Mouse (Mus musculus) liver, postnatal 0 days (tissue): Measurements from ENCODE around the gene Spaca5. TPM values are rescaled to one million over a fixed set of nuclear protein-coding genes. Genes with fewer than 3 reads are reported as not detected.

Source experiments
- ATAC-seq: fragments of 200-750 bp; cut with Nextera tagmentation; 2 replicates; pipeline ENCODE4 v1.8.0; 2017; ENCODE audit warnings: mild to moderate bottlenecking, moderate library complexity
- DNase-seq: peaks from one replicate; pipeline ENCODE4 v3.0.0-alpha.2; 2016
- H3K27ac ChIP-seq: fragments of 300-500 bp; sonication (generic); 2 replicates; pipeline ENCODE4 v1.5.1; 2014; ENCODE audit warnings: antibody characterized with exemption, moderate library complexity, mild to moderate bottlenecking, low read depth
- H3K27me3 ChIP-seq: fragments of 300-500 bp; sonication (generic); 2 replicates; pipeline ENCODE4 v1.6.1; 2014; ENCODE audit warnings: low read length, control low read depth, mixed read lengths; ENCODE audit not compliant: insufficient read depth
- H3K36me3 ChIP-seq: fragments of 300-500 bp; sonication (generic); replicated peaks from 2 replicates; pipeline ENCODE4 v1.6.1; 2014; ENCODE audit warnings: mild to moderate bottlenecking, control low read depth, low read length, moderate library complexity, mixed read lengths; ENCODE audit not compliant: insufficient read depth
- H3K4me1 ChIP-seq: fragments of 300-500 bp; sonication (generic); 2 replicates; pipeline ENCODE4 v1.6.1; 2014; ENCODE audit warnings: antibody characterized with exemption, mild to moderate bottlenecking, control low read depth; ENCODE audit not compliant: insufficient read depth
- H3K4me2 ChIP-seq: fragments of 300-500 bp; sonication (generic); 2 replicates; pipeline ENCODE4 v1.6.1; 2014; ENCODE audit warnings: low read depth, mild to moderate bottlenecking, low read length, moderate library complexity, mixed read lengths
- H3K4me3 ChIP-seq: fragments of 300-500 bp; sonication (generic); 2 replicates; pipeline ENCODE4 v1.5.1; 2014; ENCODE audit warnings: low read depth, low read length
- H3K9ac ChIP-seq: fragments of 300-500 bp; sonication (generic); replicated peaks from 2 replicates; pipeline ENCODE4 v1.6.1; 2014; ENCODE audit warnings: mild to moderate bottlenecking, moderate library complexity
- H3K9me3 ChIP-seq: fragments of 300-500 bp; sonication (generic); 2 replicates; pipeline ENCODE4 v1.6.1; 2016; ENCODE audit warnings: mild to moderate bottlenecking, control low read depth, low read length, mixed read lengths
- CTCF ChIP-seq: sonication (generic); IDR thresholded peaks from 2 replicates; pipeline ENCODE4 v1.5.1; 2016; ENCODE audit warnings: antibody characterized with exemption, low read depth
- EP300 ChIP-seq: IDR thresholded peaks from 2 replicates; pipeline ENCODE4 v1.6.1; 2016; ENCODE audit warnings: antibody characterized with exemption, low read depth, mild to moderate bottlenecking
- WGBS: fragments of 180-500 bp; shearing (Covaris S2); extraction: QIAGEN DNeasy Blood & Tissue Kit; methylation state at CpG from one replicate; pipeline ENCODE4 v1.1.7; 2014; ENCODE audit not compliant: insufficient replicate concordance; 5-methylcytosine and 5-hydroxymethylcytosine counted together
- polyA plus RNA-seq: library from polyadenylated mRNA; unstranded; fragments of >200 nt; fragmentation: Nextera tagmentation; extraction: Ambion mirVana; gene quantifications from 2 replicates; pipeline ENCODE4 v1.2.1, GENCODE M21; 2015

The Spaca5 gene
- not detected in 2 replicates for polyA plus RNA-seq

DNA sequence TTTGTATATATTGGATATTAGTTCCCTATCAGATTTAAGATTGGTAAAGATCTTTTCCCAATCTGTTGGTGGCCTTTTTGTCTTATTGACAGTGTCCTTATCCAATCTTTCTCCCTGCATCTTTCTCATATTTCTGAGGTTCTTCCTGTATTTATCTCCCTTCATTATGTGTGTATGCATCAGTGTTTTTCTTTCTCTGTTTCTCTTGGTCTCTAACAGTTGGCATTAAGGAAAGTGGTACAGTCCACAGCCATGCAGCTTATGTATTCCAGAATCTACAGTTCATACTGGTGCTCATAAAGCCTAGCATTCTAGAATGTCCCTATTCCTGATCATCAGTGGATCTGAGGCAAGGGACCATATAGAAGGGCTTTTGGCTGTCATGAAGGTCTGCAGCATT, at the start of gene Spaca5:
Spaca5 (plus strand) TSS at position 301 of the 400 bp plus-strand sequence.
- H3K27ac ChIP-seq = no peak within 1 kb of the TSS
- H3K27me3 ChIP-seq = no peaks in the 10 kb centered on the region
- no peaks in the 10 kb centered on the region for H3K4me1 ChIP-seq
- no peaks in the 10 kb centered on the region for H3K36me3 ChIP-seq
- TF ChIP-seq EP300 (no peak), CTCF (no peak)
- no peak within 1 kb of the TSS for H3K9ac ChIP-seq
- DNase-seq (no peak), ATAC-seq (no peak)
- H3K4me3 ChIP-seq = no peak within 1 kb of the TSS
- no peaks in the 10 kb centered on the region for H3K9me3 ChIP-seq
- H3K4me2 ChIP-seq = no peak within 1 kb of the TSS

DNA sequence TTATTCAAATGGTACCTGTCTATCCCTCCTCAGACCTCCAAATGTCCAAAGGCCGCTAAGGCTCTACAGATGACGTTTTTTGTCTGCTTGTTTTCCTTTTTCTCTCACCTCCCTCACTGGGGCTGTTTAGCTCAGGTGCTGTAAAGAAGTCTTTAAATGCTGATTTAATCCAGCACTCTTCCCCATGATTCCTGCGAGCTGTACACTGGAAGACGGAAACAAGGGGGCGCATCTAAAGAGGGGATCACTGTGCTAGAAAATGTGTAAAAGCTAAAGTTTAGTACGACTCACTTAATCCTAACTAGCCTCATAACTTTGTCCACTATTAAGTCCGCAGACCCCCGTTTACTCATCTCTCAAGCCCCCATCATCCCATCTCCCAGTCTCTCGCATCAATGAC, 6.7 kb upstream of the Spaca5 start:
- H3K27ac ChIP-seq = no peak overlapping the region
- DNase-seq (no peak), ATAC-seq (peak; percentile 57)
- WGBS = 29% methylated on average over 9 of the region's 9 CpGs
- peak overlapping the region; percentile 48 for H3K9ac ChIP-seq
- no peaks in the 10 kb centered on the region for H3K9me3 ChIP-seq
- no peaks in the 10 kb centered on the region for H3K36me3 ChIP-seq
- no peak for TF ChIP-seq EP300
- TF ChIP-seq CTCF = no peak
- peak overlapping the region; percentile 60 for H3K4me3 ChIP-seq
- peak overlapping the region; percentile 61 for H3K4me2 ChIP-seq
- no peaks in the 10 kb centered on the region for H3K4me1 ChIP-seq
- no peaks in the 10 kb centered on the region for H3K27me3 ChIP-seq

DNA sequence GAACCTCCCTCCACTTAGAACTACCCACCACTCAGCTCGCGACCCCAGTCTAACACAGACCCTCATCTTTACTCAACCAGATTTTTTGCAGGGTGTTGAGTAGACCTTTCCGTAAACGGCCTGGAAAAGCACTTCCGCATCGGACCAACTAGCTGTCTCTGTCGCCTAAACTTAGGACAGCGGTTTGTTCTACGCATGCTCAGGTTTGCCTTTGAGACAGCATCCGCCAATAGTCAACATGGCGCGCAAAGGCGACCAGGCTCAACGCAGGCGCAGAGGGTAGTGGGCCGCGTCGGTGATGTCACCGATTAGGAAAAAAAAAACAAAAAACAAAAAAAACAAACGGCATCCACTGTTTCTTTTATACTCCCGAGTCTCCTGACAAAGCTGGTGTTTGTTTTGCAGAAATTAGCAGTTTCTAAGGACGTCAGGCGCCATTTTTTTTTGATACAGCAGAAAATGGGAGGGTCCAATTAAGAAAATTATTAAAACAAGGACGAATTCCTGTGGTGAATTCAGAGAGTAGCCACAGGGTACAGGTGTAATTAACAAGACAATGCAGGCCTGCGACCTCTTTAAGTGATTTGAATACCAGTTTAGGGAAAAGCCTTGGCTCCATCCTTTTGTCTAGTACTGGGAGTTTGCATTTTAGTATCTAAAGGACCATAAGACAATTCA, 6.2 kb upstream of the Spaca5 start, which contains the start of gene Zfp182:
Zfp182 (minus strand) TSS at position 451 of the 678 bp plus-strand sequence.
- Histone ChIP-seq H3K27ac (no peak within 1 kb of the TSS), H3K4me2 (peak within 1 kb of the TSS; percentile 61), H3K36me3 (no peaks in the 10 kb centered on the region), H3K4me3 (peak within 1 kb of the TSS; percentile 60), H3K27me3 (no peaks in the 10 kb centered on the region), H3K4me1 (no peaks in the 10 kb centered on the region), H3K9me3 (no peaks in the 10 kb centered on the region), H3K9ac (peak within 1 kb of the TSS; percentile 48)
- whole genome bisulfite sequencing = 24% methylated on average over 25 of the region's 25 CpGs
- TF ChIP-seq CTCF = no peak
- no peak for TF ChIP-seq EP300
- DNase-seq (peak; percentile 75), ATAC-seq (peak; percentile 96)

DNA sequence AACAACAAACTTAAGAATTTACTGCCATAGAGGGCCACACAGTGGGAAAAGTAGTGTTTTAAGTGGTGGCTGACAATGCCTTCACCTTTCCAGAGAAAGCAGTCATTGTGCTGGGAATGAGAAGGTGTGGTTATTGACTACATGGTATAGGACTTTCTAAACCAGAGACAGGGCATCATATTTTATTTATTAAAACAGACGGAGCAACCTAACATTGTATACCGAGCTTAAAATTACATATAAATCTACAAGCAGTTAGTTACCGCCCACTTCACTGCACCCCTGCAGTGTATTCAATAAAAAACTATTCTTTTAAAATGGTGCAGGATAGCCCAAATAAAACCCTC, 5.7 kb upstream of the Spaca5 start:
- no peak for DNase-seq
- 70% methylated on average over 3 of the region's 3 CpGs for WGBS
- H3K4me2 ChIP-seq = peak overlapping the region; percentile 61

DNA sequence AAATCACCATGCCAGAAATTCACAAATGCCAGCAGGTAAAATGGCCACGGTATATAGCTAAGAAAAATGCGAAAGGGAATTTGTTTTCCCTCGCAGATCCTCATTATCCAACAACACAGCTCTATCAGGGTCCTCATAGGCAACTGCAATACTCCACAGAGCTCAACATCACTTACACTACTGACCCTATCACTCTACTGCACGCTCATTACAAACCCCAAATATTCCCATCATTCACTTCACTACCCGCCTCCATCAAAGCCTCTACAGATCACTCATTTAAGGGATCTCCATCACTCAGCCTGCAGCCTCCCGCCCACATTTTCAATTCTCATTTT, 20.4 kb downstream of the Spaca5 start:
- no peak for DNase-seq
- Histone ChIP-seq H3K4me1 (no peaks in the 10 kb centered on the region), H3K36me3 (no peaks in the 10 kb centered on the region), H3K9me3 (no peaks in the 10 kb centered on the region), H3K4me2 (peak overlapping the region; percentile 60), H3K9ac (no peak overlapping the region), H3K27ac (no peak overlapping the region), H3K4me3 (peak overlapping the region; percentile 43), H3K27me3 (no peaks in the 10 kb centered on the region)
- 39% methylated on average over 6 of the region's 6 CpGs for WGBS
- TF ChIP-seq CTCF (no peak), EP300 (no peak)
- peak; percentile 12; the same call in 1 of the 2 replicates for ATAC-seq

More for the DNA sequence above, 5.7 kb upstream of the Spaca5 start:
- peak overlapping the region; percentile 60; the same call in 1 of the 2 replicates for H3K4me3 ChIP-seq
- no peak overlapping the region for H3K27ac ChIP-seq
- no peak overlapping the region for H3K9ac ChIP-seq
- H3K27me3 ChIP-seq = no peaks in the 10 kb centered on the region
- no peaks in the 10 kb centered on the region for H3K36me3 ChIP-seq
- TF ChIP-seq EP300 (no peak), CTCF (no peak)
- ATAC-seq = no peak
- H3K4me1 ChIP-seq = no peaks in the 10 kb centered on the region
- no peaks in the 10 kb centered on the region for H3K9me3 ChIP-seq

DNA sequence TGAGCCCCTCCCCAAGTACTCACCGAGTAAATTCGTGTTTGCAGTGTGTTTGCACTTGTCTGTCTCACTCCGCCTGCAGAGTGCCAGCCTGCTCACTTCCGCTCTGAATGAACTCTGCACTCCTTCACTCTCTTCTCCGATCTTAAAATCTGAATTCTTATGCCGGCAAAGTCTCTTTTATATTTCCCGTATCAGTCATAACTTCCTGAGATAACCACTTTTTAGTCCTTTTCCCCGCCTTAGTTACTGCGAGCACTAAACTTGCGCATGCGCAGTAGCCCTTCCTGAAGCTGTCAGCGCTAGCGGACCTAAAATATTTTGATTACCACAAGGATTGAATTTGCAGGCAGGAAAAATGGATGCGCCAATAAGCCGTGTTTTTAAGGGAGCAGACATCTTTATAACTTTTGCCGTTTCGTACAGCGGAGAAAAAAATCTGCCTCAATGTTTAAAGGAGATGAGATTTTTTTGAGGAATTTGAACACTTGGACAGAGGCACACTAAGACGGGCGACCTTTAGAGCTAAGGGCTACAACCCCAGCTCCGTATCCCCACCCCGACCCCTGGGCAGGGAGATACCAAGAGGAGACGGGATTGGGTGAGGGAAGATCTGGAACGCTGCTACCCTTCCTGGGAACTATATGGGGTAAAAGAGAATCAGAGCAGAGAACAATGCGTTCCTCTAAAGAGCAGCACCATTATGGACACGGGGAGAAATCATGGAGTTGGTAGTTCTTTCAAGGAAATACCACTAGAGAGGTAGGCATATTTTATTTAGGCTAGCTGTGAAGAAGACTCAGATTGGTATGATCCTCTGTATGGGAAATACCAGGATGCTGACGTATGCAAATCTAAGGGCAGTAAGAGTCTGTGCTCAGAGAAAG, 21.0 kb downstream of the Spaca5 start, which contains the start of gene Zfp300:
Zfp300 (minus strand) TSS at position 545 of the 884 bp plus-strand sequence.
- Histone ChIP-seq H3K36me3 (no peaks in the 10 kb centered on the region), H3K9ac (0 out of 2 replicates have a peak within 1 kb of the TSS, but pooled peaks have one; percentile 0), H3K4me1 (no peaks in the 10 kb centered on the region), H3K27me3 (no peaks in the 10 kb centered on the region), H3K4me3 (peak within 1 kb of the TSS; percentile 43), H3K4me2 (peak within 1 kb of the TSS; percentile 60), H3K9me3 (no peaks in the 10 kb centered on the region), H3K27ac (no peak within 1 kb of the TSS)
- TF ChIP-seq EP300 (no peak), CTCF (no peak)
- ATAC-seq (peak; percentile 72), DNase-seq (peak; percentile 42)
- 21% methylated on average over 27 of the region's 27 CpGs for WGBS
